Mouse (Mus musculus) testis, postnatal 14 days (tissue): ENCODE results near the gene Zfyve19.

Source experiments
- DNase-seq: peaks from one replicate; pipeline ENCODE4 v3.0.0; 2021; ENCODE audit warnings: low spot score

The Zfyve19 gene

DNA sequence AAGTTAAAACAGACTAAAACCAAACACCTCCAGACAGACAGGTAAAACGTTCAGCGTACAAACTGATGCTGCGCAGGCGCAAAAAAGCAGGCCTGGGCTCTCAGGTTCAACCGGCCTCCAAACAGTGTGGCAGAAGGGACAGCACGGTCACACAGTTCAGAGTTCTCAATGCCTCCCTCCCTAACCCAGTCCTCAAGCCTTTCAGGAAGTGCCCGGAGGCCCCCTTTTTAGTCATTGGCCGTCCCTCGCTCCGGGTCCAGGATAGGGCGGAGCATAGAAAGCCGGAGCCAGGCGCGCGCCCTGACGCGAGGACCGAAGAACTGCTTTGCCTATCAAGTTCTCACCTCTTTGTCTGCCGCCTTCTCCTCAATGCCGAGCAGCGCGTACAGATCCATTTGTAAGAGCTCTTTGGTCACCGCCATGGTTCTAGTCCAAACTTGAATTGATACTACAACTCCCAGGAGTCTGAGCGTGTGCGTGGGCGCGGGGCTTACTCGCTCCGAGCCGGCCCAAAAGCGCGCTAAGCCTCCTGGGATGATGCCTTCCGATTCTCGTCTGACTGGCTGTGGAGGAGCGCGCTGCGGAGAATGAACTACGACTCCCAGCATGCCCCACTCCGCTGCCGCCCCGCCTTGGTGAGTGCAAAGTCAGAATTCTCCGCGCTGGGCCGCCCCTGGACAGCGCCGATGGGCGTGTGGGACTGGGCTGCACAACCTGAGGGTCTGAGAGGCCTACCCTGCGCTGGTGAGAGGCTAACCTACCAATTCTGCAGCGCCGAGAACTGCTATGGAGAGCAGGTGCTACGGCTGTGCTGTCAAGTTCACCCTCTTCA lies at the start of gene Zfyve19, which contains the start of gene Dnajc17:
Zfyve19 (plus strand) TSS at position 274 of the 832 bp plus-strand sequence.
Dnajc17 (minus strand) TSS at position 452 of the 832 bp plus-strand sequence.
- peak; percentile 97 for DNase-seq

DNA sequence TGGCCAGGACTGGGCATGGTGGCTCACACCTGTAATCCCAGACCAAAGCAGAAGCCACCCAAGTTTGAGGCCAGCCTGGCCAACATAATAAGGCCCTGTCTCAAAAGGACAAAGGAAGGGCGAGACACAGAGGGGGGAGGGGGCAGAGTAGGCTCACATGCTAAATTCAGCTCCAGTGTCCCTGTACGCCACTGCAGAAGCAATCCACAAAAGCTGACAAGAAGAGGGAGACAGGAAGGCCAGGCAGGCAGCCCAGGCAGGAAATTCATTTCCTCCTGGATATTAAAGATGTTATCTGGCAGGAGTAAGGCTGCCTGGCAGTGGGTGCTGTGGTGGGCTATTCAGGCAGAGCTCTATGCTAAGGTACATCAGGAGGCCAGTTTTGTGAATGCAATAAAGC lies 47.2 kb upstream of the Zfyve19 start:
- DNase-seq: no peak

DNA sequence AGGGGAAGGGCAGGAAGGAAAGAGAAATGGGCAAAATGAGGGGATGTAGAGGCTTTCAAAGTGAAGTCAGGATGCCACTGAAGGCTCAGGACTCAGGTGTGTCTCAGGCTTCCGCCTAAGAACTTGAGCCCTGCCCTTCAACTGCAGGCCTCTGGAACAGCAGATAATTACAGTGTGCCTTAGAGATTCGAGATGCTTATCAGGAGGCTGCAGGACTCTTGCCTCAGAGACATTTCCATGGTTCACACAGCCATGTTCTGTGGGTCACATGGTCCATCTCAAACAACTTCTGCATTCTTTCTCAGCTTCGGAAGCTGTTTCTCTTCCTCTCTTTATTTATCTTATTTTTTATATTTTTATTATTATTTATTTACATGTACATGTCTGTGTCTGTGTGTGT lies 45.3 kb upstream of the Zfyve19 start:
- no peak for DNase-seq

DNA sequence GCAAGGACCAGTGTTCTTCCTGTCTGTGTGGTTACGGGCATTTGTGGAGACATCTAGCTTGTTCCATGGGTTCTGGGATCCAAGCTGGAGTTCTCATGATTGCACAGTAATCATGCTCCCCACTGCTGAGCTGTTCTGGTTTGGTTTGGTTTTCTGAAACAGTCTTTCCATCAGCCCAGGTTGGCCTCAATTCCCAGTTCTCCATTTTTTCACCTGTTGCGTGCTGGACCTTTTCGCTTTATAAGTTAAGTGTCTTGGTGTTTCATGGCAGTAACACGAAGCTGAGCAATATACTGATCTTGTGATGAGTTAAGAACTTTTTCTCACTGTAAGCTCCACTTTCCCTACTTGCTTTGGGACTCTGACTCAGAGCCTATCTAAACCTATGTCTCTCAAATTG lies 44.4 kb upstream of the Zfyve19 start:
- no peak for DNase-seq

DNA sequence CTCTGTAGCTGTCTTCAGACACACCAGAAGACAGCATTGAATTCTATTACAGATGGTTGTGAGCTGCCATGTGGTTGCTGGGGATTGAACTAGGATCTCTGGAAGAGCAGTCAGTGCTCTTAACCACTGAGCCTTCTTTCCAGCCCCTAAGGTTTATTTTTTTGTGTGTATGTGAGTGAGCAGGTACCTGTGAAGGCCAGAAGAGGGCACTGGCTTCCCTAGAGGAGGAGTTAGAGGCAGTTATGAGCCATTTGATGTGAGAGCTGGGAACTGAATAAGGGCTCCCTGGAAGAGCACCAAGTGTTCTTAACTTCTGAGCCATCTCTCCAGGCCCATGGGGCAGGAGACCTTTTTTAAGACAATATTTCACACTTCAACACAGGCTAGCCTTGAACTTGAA lies 43.0 kb upstream of the Zfyve19 start:
- DNase-seq: no peak

DNA sequence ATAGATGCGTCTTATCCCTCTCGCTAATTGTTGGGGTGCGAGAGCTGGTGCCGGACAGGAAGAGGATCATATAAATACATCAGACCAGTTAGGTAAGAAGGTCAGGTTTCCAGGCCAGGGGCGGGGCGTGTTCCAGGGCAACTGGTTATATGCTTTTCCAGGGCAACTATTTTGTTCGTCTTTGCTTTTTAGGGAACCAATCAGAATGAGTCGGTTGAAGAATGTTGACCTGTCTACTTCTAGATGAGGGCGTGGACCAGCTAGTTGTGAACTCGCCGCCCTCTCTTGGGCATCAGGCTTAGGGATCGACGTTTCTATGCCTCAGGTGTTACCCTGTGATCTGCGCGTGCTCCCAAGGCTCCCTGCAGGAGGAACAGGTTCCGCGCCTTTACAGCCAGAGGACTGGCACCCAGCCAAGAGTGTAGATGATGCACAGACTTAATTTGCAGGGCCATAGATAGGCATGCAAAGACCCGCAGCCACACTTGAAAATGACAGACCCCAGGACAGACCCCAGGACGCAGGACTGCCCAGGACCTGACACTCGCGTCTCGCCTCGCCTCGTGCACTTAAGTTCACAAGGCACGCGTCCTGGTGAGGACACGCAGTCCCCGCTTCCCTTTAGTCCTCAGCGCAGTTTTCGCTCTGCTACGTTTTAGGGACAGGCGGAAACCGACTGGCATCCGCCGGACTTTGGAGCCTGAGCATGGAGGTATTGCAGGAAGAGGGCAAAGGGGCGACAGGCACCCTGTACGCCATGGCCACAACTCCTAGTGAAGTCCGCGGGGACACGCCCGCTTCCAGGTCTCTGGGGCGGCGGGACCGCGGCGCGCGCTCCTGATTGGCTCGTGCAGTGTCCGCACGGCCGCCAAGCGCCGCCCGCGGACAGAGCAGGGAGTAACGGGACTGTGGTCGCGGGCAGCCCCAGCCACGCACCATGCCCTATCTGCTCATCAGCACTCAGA lies 41.2 kb upstream of the Zfyve19 start, which contains the start of gene Gchfr:
Gchfr (plus strand) TSS at position 873 of the 965 bp plus-strand sequence.
- DNase-seq: peak; percentile 37

DNA sequence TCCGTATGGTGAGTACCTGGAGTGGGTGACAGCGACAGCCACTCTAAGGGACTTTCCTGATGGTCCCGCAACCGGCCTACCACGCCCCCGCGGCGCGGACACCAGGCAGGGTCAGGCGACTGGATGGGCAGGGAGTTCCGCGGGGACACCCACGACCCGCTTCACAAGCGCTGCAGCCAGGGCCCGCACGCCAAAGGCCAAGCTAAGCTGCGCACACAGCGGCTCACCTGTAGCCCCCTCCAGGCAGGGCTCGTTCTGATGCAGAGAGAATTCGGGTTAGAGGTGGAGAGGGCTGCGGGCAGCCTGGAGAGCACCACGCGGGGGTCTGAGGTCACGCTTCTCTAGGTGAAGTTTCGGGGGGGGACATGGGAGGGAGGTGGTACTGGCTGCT lies 40.6 kb upstream of the Zfyve19 start:
- DNase-seq: no peak

DNA sequence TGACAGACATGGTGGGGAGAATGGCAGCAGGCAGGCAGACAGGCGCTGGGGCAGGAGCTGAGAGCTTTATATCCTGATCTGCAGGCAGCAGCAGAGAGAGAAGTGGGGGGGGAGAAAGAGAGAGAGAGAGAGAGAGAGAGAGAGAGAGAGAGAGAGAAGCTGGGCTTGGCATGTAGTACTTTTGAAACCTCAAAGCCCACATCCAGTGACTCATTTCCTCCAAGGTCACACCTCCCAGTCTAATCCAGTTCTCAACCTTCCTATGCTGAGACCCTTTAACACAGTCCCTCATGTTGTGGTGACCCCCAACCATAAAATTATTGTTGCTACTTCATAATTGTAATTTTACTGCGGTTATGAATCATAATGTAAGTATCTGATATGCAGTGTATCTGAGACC lies 38.1 kb upstream of the Zfyve19 start:
- no peak for DNase-seq

DNA sequence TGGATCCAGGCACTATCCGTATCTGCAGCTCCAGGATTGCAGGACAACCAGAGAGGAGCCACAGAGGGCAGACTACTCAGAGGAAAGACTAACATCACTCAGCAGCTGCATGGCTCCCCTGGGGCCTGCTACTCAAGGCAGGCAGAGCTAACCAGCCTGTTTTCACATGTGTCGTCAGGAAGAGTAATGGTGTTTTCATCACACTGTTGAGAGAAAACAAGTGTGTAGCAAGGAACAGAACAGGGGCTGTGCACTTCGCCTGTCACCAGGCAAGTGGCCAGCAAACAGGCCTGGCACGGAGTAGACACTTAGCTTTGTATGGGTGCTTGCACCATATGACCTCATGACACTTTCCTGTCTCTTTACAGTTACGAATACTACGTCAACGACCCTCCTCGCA lies 36.8 kb upstream of the Zfyve19 start:
- DNase-seq: no peak

DNA sequence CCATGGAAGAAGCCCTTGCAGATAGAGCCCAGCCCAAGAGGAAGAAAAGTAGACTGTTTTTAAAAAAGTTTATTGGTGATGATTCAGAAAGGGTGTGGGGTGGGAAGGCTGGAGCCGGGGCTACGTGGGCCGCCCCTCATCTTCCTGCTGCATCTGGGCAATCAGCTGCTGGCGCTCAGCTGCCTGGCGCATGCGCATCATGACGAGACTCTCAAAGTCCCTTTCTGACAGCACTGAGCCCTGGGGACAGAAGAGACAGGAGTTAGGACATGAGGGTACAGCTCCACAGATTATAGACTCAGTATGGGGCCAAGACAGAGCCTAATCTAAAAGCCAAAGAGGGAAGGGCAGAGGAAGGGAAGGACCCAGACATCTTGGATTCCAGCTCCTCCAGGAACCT lies 36.0 kb upstream of the Zfyve19 start:
- DNase-seq: no peak

DNA sequence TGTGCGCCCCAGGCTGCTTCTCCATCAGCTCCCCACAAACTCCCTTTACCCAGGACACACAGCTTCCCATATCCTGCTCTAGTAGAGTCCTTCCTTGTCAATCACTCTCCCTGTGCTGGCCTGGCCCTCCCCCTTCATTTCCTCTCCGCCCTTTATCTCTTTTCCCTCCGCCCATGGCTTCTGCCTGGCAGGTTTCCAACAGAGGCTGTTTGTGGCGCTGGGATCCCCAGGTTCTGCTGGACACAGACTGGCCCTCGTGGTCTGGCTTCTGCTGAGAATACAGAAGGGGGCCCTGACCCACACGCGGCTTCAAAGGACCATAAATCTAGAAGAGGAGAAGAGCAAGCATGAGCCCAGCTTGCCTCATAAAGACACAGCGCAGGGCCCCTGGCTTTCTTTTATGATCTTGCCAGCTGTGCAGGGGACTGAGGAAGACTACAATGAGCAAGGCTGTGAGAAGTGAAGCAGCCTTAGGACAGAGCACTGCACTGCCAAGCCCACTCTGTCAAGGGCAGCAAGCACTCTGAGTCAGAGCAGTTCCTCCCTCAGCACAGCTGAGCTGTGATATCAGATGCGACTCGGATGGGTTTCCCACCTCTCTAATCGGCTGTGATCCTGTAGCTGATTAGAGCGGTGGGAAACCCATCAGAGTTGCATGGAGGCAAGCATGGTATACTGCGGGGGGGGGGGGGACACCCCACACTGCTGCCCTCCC lies 35.4 kb upstream of the Zfyve19 start:
- DNase-seq: no peak

DNA sequence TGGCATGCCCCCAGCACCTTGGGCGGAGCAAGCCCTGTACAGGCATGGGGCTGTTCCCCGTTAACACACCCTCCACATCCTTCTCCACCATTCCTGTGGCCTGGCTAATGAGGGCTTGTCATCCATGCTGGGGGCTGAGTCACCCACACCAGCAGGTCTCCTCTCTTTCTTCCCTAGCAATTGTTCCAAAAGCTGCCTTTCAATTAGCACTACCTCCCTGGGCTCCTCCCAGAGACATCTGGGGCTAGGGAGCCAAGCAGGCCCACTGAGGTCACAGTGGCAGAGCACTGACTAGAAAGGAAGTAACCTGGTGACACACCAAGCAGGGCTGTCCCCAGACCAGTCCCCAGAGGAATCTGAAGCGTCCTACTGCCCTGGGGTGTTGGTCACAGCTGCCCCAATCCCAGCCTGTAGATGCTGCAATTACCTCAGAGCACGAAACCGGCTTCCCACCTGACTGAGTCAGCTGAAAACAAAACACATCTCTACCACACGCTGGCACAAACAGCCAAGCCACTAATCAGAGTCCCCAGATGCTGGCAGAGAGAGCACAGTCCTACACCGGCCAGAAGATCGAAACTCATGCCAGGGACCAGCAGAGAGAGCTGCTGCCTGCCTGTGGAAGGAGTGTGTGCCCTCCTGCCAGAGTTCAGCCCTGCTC lies 34.3 kb upstream of the Zfyve19 start, which contains the start of gene Gm14137:
Gm14137 (plus strand) TSS at position 519 of the 661 bp plus-strand sequence.
- DNase-seq: no peak

DNA sequence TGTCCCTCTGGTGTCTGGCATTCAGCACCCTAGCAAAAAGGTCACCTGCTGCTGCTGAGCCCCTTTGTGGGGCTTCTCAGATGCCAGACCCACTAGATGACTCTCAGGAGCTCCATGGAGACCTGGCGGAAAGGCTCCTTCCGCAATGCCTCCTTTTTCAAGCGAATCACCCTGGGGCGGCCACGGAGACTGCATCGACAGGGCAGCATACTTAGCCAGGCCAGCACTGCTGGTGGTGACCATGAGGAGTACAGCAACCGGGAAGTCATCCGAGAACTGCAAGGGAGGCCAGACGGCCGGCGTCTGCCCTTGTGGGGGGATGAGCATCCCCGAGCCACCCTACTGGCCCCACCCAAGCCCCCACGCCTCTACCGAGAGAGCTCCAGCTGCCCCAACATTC lies 33.6 kb upstream of the Zfyve19 start:
- DNase-seq: no peak

DNA sequence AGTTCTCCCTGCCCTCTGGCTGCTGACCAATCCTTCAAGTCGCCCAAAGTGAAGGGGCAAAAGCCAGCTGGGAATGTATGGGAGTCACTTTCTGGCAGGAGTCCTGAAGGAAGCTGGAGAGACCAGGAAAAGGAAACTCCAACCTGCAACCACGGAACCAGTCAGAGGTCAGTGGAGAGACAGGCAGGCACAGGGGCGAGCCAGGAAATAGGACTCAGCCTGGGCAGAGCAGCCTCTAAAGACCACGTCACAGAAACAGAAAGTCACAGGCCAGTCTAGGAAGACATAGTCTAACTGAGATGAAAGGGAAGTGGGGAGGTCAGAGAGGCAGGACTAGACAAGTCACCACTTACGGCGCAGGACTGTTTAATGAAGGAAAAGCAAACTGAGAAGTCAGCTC lies 32.8 kb upstream of the Zfyve19 start:
- DNase-seq: no peak

DNA sequence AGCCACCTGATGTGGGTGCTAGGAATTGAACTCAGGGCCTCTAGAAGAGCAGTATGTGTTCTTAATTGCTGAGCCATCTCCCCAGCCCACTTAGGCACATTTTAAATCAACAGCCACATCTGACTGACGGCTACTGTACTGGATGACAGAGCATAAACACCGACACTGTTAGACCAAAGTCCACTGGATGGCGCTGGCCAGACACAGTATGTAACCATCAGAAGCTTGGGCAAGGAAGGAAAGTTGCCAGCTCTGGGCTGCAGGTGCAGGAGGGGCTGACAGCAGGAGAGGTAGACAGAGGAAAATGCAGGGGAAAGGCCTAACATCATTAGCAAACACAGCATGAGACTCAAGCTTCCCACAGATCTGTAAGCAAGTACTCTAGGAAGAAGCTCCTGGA lies 31.7 kb upstream of the Zfyve19 start:
- no peak for DNase-seq

DNA sequence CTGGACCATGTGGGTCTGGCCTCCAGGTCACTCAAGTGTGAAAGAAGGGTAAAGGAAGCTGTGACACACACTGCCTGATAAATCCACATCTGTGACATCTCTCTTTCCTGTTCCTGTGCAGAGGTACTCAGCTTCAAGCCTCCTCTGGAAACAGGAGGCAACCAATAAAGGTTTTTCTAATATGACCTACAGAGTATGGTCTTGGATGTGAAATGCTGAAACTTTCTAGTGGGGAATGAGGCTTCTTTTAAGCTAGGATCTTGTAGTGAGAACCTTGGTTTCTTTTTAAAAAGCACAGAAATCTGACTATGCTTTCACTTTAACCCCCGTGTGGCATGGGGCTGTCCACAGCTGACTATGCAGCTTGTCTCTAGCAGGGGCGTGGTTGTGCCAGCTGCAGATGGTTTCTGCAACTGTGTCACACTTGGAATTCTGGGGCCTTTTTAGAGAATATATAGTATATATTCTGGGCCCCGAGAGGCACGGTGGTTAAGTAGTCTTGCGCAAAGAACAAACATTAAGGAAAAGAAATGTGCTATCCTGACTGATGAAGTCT lies 31.0 kb upstream of the Zfyve19 start:
- no peak for DNase-seq

DNA sequence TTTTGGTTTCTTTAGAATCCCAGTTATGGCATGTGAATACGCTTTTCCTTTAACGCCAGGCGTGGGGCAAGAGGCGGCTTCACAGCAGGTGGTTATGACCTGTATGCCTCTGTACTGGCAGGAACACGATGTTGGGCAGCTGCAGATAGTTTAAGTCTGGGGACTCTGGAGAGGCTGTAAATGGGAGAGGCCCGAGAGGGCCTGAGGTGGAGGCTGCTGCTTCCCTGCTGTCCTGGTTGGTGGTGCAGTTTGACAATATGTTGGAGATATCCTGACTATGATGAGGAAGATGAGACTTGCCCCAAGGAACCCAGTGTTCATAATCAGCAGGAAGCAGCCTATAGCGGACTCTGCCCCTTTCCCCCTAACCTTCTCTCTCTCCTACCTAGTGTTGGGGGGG lies 25.5 kb upstream of the Zfyve19 start:
- no peak for DNase-seq

DNA sequence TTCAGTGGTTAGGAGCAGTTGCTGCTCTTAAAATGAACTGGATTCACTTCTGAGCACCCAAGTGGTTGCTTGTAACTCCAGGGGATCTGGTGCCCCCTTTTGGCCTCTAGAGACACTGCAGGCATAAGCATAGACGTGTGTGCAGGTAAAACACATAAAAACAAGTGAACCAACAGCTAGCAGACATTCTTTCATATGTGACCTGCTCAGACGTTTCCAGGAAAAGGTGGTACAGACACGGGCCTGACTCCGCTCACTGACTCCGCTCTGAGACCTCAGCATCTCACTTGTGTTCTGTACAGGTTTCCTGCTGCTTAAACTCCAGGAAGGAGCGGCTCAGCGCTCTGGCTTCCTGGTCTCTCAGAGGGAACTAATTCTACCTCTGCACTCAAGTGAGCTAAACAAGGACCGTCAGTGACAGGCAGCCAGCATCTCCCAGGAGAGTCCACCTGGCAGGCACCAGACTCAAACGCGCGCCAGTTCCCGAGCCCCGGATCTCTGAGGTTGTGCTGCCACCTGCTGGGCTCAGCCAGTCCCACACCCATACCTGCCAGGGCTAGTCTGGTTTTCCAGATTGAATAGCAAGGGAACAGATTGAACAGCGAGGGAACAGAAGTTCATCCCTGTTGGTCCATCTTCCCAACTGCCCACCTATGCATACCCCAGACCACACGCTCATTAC lies 19.2 kb upstream of the Zfyve19 start:
- peak; percentile 71 for DNase-seq

DNA sequence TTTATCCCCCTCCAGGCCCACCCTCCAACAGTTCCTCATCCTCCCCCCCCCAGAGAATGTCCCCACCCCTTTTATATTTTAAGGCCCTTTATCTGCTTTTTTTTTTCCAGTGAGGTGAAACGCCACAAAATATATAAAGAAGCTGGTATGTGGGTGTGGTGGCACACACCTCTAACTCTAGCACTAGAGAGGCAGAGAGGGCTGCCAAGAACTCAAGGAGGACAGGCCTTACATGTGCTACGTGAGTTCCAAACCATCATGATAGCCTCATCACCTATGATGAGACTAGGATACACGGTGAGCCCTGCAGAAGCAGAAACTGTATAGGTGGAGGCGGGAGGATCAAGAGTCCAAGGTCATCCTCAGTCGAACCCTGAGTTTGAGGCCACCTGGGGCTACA lies 17.4 kb upstream of the Zfyve19 start:
- no peak for DNase-seq

DNA sequence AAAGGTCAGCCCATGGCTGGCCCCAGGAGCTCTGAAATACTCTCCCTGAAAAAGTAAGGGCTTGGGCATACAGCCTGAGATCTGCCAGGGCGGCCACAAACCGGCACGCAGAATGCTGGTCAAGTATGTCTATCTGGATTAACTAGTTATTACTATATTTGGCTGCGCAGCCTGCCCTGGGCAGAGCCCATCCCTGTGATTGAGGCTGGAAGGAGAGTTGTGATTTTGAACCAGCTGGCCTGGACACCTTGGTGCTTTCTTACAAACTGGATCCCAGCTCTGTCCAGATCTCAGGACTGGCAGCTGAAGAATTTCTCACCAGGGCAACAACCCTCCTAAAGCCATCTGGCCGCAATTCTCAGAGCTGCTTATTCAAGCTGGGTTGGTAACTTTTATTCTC lies 14.3 kb upstream of the Zfyve19 start:
- no peak for DNase-seq
